Mouse (Mus musculus): Measurements from ENCODE around the gene Fam92b. TPM values are rescaled to one million over a fixed set of nuclear protein-coding genes. Genes with fewer than 3 reads are reported as not detected.

Gene Fam92b
- total and polyA plus RNA-seq, 3 experiments: not detected

- no peaks in the 10 kb centered on the region for H3K27me3 ChIP-seq (ENCODE audit: control insufficient read depth in 1 of 2, insufficient read depth in 2 of 2, low read length in 2 of 2)
- no peaks in the 10 kb centered on the region for H3K9me3 ChIP-seq (replicated peaks; ENCODE audit: insufficient read depth, low read length)
- H3K36me3 ChIP-seq (ENCODE audit: control insufficient read depth in 1 of 2, insufficient read depth in 2 of 2, low read length in 2 of 2): no peaks in the 10 kb centered on the region
- no peak for DNase-seq (ENCODE audit: low read depth, low spot score)
- TF ChIP-seq ZNF384 (IDR thresholded peaks at IDR 0.05; ENCODE audit: low read depth, low read length) (no peak), MYB (IDR thresholded peaks at IDR 0.05; ENCODE audit: low read depth, low read length) (no peak), GABPA (IDR thresholded peaks at IDR 0.05; ENCODE audit: low read depth, low read length) (no peak), TAL1 (IDR thresholded peaks at IDR 0.05; ENCODE audit: low read length) (no peak), HCFC1 (IDR thresholded peaks at IDR 0.05; ENCODE audit: low read depth, low read length) (no peak), NRF1 (IDR thresholded peaks at IDR 0.05; ENCODE audit: insufficient read depth, low read depth, low read length, poor library complexity, severe bottlenecking) (no peak), MAFK (IDR thresholded peaks at IDR 0.05; ENCODE audit: borderline replicate concordance, low read depth, low read length) (no peak), MYC (IDR thresholded peaks at IDR 0.05; ENCODE audit: low read depth, low read length) (no peak), MEF2A (IDR thresholded peaks at IDR 0.05; ENCODE audit: extremely low read depth, insufficient replicate concordance, low read depth, low read length, poor library complexity, severe bottlenecking) (no peak), GATA1 (IDR thresholded peaks at IDR 0.05; ENCODE audit: low read depth, low read length) (no peak), RCOR1 (IDR thresholded peaks at IDR 0.05; ENCODE audit: low read depth, low read length) (no peak), ETS1 (IDR thresholded peaks at IDR 0.05; ENCODE audit: low read depth, low read length) (no peak), SMC3 (IDR thresholded peaks at IDR 0.05; ENCODE audit: low read depth, low read length) (no peak), POLR2AphosphoS2 (IDR thresholded peaks at IDR 0.05; ENCODE audit: low read length) (no peak), RAD21 (IDR thresholded peaks at IDR 0.05; ENCODE audit: low read depth, low read length) (no peak), MXI1 (IDR thresholded peaks at IDR 0.05; ENCODE audit: low read depth, low read length) (no peak), TBP (IDR thresholded peaks at IDR 0.05; ENCODE audit: low read depth, low read length) (no peak), POLR2A (IDR thresholded peaks at IDR 0.05; ENCODE audit: control insufficient read depth in 1 of 2, insufficient read depth in 1 of 2, low read depth in 1 of 2, low read length in 2 of 2, poor library complexity in 1 of 2) (no peak), CHD1 (IDR thresholded peaks at IDR 0.05; ENCODE audit: low read depth, low read length) (no peak), NELFE (IDR thresholded peaks at IDR 0.05; ENCODE audit: low read depth, low read length) (no peak)
- H3K27ac ChIP-seq (ENCODE audit: control insufficient read depth, low read depth, low read length): no peak overlapping the region
- H3K4me3 ChIP-seq (ENCODE audit: control insufficient read depth in 1 of 2, insufficient read depth in 1 of 2, low read depth in 2 of 2, low read length in 2 of 2): no peak overlapping the region
- no peaks in the 10 kb centered on the region for H3K79me2 ChIP-seq (ENCODE audit: control insufficient read depth, insufficient read depth, low read length, poor library complexity)
- H3K4me1 ChIP-seq (ENCODE audit: control insufficient read depth in 1 of 2, insufficient read depth in 2 of 2, low read length in 2 of 2): no peaks in the 10 kb centered on the region
- no peak overlapping the region for H3K9ac ChIP-seq (ENCODE audit: control insufficient read depth, low read depth, low read length, poor library complexity, severe bottlenecking)
Observed at GRCm38 (mm10) chr8:120181861-120182414, 4.7 kb upstream of the Fam92b start.

GRCm38 (mm10) chr8:120181274-120181673, 4.0 kb upstream of the Fam92b start:
- Histone ChIP-seq H3K4me3 (ENCODE audit: control insufficient read depth in 1 of 2, insufficient read depth in 1 of 2, low read depth in 2 of 2, low read length in 2 of 2) (no peak overlapping the region), H3K9me3 (replicated peaks; ENCODE audit: insufficient read depth, low read length) (no peaks in the 10 kb centered on the region), H3K36me3 (ENCODE audit: control insufficient read depth in 1 of 2, insufficient read depth in 2 of 2, low read length in 2 of 2) (no peaks in the 10 kb centered on the region), H3K4me1 (ENCODE audit: control insufficient read depth in 1 of 2, insufficient read depth in 2 of 2, low read length in 2 of 2) (no peaks in the 10 kb centered on the region), H3K27ac (ENCODE audit: control insufficient read depth, low read depth, low read length) (no peak overlapping the region), H3K79me2 (ENCODE audit: control insufficient read depth, insufficient read depth, low read length, poor library complexity) (no peaks in the 10 kb centered on the region), H3K27me3 (ENCODE audit: control insufficient read depth in 1 of 2, insufficient read depth in 2 of 2, low read length in 2 of 2) (no peaks in the 10 kb centered on the region), H3K9ac (ENCODE audit: control insufficient read depth, low read depth, low read length, poor library complexity, severe bottlenecking) (no peak overlapping the region)
- no peak for TF ChIP-seq MYB (IDR thresholded peaks at IDR 0.05; ENCODE audit: low read depth, low read length)
- no peak for TF ChIP-seq MAFK (IDR thresholded peaks at IDR 0.05; ENCODE audit: borderline replicate concordance, low read depth, low read length)
- TF ChIP-seq BHLHE40 (IDR thresholded peaks at IDR 0.05; ENCODE audit: borderline replicate concordance, low read depth, low read length): no peak
- no peak for TF ChIP-seq MXI1 (IDR thresholded peaks at IDR 0.05; ENCODE audit: low read depth, low read length)
- no peak for DNase-seq (ENCODE audit: low read depth, low spot score)

Data from MEL (cell line).